Mouse (Mus musculus): ENCODE data around the gene Dyrk1a.

The Dyrk1a gene

GRCm38 (mm10) chr16:94569229-94570176 is at the start of gene Dyrk1a:
Gene Dyrk1a (plus strand): TSS chr16:94570010.
- peak; percentile 99 for DNase-seq (ENCODE audit: low read depth)

GRCm38 (mm10) chr16:94523594-94524377 is 46.0 kb upstream of the Dyrk1a start:
- DNase-seq (ENCODE audit: low read depth) = no peak

GRCm38 (mm10) chr16:94524691-94525090 is 45.1 kb upstream of the Dyrk1a start:
- no peak for DNase-seq (ENCODE audit: low read depth)

GRCm38 (mm10) chr16:94525955-94526343 is 43.9 kb upstream of the Dyrk1a start:
- no peak for DNase-seq (ENCODE audit: low read depth)

- peak; percentile 98 for DNase-seq (ENCODE audit: low read depth)
Observed at GRCm38 (mm10) chr16:94526344-94527151, 43.3 kb upstream of the Dyrk1a start, which contains the start of gene Vps26c. Gene Vps26c (minus strand): TSS chr16:94526830.

GRCm38 (mm10) chr16:94527152-94527534 is 42.7 kb upstream of the Dyrk1a start:
- DNase-seq (ENCODE audit: low read depth) = peak; percentile 5

- DNase-seq (ENCODE audit: low read depth) = no peak
Observed at GRCm38 (mm10) chr16:94527546-94527945, 42.3 kb upstream of the Dyrk1a start.

- no peak for DNase-seq (ENCODE audit: low read depth)
Observed at GRCm38 (mm10) chr16:94531268-94531667, 38.5 kb upstream of the Dyrk1a start.

GRCm38 (mm10) chr16:94533679-94534078 is 36.1 kb upstream of the Dyrk1a start:
- no peak for DNase-seq (ENCODE audit: low read depth)

GRCm38 (mm10) chr16:94535716-94536115 is 34.1 kb upstream of the Dyrk1a start:
- no peak for DNase-seq (ENCODE audit: low read depth)

- peak; percentile 74 for DNase-seq (ENCODE audit: low read depth)
Observed at GRCm38 (mm10) chr16:94536417-94537158, 33.2 kb upstream of the Dyrk1a start.

- DNase-seq (ENCODE audit: low read depth) = peak; percentile 44
Observed at GRCm38 (mm10) chr16:94537159-94537527, 32.7 kb upstream of the Dyrk1a start.

- no peak for DNase-seq (ENCODE audit: low read depth)
Observed at GRCm38 (mm10) chr16:94540140-94540539, 29.7 kb upstream of the Dyrk1a start.

- DNase-seq (ENCODE audit: low read depth) = no peak
Observed at GRCm38 (mm10) chr16:94542898-94543297, 26.9 kb upstream of the Dyrk1a start.

GRCm38 (mm10) chr16:94544540-94545105 is 25.2 kb upstream of the Dyrk1a start:
- DNase-seq (ENCODE audit: low read depth) = peak; percentile 35

GRCm38 (mm10) chr16:94545781-94546562 is 23.8 kb upstream of the Dyrk1a start:
- DNase-seq (ENCODE audit: low read depth) = no peak

GRCm38 (mm10) chr16:94549813-94550212 is 20.0 kb upstream of the Dyrk1a start:
- DNase-seq (ENCODE audit: low read depth) = no peak

GRCm38 (mm10) chr16:94551934-94552333 is 17.9 kb upstream of the Dyrk1a start:
- DNase-seq (ENCODE audit: low read depth) = peak; percentile 26

- peak; percentile 40 for DNase-seq (ENCODE audit: low read depth)
Observed at GRCm38 (mm10) chr16:94555346-94555745, 14.5 kb upstream of the Dyrk1a start.

- peak; percentile 18 for DNase-seq (ENCODE audit: low read depth)
Observed at GRCm38 (mm10) chr16:94556228-94556627, 13.6 kb upstream of the Dyrk1a start.

All from NIH3T3 (cell line).